Mouse (Mus musculus) megakaryocyte, embryonic 14.5 days (primary cell): ENCODE data around the gene Fbll1.

Experiments used
- FLI1 ChIP-seq: IDR thresholded peaks from 2 replicates; pipeline ENCODE4 v1.6.1; 2012; ENCODE audit warnings: low read length, inconsistent platforms, mixed read lengths
- GATA1 ChIP-seq: IDR thresholded peaks from 3 replicates; pipeline ENCODE4 v1.6.1; 2012; ENCODE audit warnings: mixed read lengths, low read length, inconsistent platforms, borderline replicate concordance

- TF ChIP-seq GATA1 (no peak), FLI1 (no peak)
These were observed 41.6 kb upstream of the Fbll1 start for GRCm38 (mm10) chr11:35840282-35840681.
